Mouse (Mus musculus) left cerebral cortex, adult 18-20 months (tissue): ENCODE results near the gene Gpr19. TPM values are rescaled to one million over a fixed set of nuclear protein-coding genes. Genes with fewer than 3 reads are reported as not detected.
A peak's percentile ranks its signal among the peaks of the same experiment; 100 is the strongest.

Experiments
- DNase-seq, 2 experiments: peaks; one replicate each; pipeline ENCODE4 v3.0.0; 2021 to 2022; ENCODE audit warnings: low spot score in 2 of 2, mixed read lengths in 1 of 2
- long read RNA-seq, 2 experiments: library from polyadenylated mRNA; stranded (forward); transcript quantifications; one replicate each; pipeline ENCODE4 v2.0.0; 2021
- total RNA-seq, 2 experiments: library from RNA; stranded (reverse); gene quantifications; 2 replicates each; pipeline ENCODE4 v1.2.3; 2021

Gene Gpr19
- total RNA-seq = 10 to 100 TPM; 28.8 to 32.1 TPM
- long read RNA-seq, experiment 1, partial matches to known transcripts = 31 of 34 reads
- long read RNA-seq, experiment 1, other reads (novel, unspliced or antisense) = 2 of 34 reads
- long read RNA-seq, experiment 2, partial matches to known transcripts = 19 of 24 reads
- long read RNA-seq, experiment 2, other reads (novel, unspliced or antisense) = 2 of 24 reads

DNA sequence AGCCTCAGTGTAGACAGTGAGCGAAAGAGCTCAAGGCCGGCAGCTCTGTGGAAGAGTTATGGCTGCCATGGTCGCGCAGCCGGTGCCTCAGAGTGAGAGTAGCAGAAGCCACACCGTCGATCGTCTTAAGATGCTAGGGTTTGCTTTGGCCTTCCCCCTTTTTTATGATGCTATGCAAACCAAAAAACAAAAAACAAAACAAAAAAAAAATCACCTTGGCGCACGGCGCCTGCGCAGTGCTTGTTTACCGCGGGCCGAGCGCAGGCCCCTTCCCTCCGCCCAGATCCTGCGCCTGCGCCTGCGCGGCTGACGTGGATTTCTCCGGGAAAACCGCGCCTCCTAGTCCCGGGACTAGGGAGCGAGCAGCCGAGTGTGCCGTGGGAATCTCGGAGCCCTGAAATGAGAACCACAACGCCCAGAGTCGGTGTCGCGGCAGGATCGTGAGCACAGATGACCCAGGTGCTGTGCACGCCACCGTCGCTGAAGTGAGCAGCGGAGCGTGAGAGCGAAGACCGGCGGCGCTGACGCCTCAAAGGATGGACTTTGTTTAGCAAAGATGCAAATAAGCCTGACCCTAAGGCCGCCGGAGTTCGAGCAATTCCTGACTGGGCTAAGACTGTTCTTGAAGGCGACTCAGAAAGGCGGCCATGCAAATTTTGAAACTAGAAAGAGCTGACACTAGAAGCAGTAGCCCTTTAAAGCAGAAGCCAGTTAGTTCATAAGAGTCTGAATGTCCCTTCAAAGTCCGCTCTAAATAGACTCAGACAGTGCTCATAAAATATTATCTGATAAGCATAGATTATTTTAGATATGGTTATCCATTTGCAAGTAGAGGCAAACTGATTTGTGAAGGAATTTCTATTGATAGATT is at the start of gene Gpr19:
Gene Gpr19, minus strand, starts transcription at position 484 of the 871 bp plus-strand sequence.
- DNase-seq = peak; percentile 86 to 91

DNA sequence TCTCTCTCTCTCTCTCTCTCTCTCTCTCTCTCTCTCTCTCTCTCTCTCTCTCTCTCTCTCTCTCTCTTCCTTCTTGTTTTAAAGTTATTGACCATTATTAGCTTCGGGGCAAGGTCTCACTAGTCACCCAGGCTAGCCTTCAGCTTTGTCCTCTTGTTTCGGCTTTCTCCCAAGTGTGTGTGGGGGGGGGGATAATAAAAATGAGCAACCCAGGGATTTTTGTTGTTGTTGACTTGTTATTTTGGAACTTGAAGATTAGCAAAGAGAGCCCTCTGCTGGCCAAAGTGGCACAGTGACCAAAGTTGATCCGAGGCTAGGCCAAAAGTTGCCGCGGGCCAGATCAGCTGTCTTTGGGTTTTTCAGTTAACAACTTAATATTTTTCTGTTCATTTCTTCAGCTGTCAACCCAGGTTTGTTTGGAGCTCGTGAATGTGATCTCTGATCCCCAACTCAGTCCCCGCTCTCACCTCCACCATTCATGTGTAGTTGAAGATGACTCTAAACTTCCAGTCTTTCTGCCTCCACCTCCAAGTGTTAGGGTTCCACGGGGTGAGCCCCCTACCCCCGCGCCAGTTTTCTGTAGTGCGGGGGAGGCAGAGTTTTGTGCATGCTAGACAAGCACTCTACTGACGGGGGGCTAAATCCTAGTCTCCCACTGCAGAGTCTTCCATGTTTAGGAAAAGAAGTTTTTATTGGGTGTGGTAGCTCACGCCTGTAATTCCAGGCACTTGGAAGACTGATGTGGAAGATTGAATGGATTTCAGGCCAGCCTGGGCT is 49.1 kb upstream of the Gpr19 start:
- DNase-seq = peak; percentile 43 to 62

DNA sequence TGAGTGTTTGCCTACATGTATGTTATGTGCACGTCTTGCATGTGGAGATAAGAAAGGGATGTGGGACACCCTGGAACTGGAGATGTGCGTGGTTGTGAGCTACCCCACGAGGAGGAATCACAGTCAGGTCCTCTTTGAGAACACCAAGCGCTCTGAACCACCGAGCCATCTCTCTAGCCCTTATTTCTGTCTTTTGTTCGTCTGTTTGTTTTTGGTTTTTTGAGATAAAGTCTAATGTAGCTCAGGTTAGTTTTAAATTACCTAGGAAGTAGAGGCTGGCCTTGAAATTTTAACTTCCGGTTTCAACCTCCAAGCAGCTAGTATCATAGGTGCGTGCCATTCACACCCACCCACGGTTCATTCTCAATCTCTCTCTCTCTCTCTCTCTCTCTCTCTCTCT is 48.5 kb upstream of the Gpr19 start:
- DNase-seq = no peak

DNA sequence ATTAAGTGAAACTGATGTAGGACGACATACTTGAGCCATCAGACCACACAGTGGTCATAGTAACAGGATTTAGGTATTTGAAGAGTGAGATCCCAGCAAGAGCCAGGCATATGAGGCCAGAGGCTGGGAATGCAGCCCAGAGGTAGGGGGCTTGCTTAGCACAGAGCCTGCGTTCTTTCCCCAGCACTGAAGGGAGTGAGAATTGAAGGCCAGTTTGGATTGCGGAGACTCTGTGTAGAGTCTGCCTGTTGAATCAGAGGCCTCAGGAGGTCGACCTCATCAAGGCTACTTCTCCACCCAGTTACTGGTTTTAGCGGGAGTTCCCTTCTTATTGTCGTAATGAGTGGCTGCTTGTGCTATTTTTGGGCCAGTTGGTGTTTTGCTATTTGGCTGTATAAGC is 47.7 kb upstream of the Gpr19 start:
- DNase-seq = no peak

DNA sequence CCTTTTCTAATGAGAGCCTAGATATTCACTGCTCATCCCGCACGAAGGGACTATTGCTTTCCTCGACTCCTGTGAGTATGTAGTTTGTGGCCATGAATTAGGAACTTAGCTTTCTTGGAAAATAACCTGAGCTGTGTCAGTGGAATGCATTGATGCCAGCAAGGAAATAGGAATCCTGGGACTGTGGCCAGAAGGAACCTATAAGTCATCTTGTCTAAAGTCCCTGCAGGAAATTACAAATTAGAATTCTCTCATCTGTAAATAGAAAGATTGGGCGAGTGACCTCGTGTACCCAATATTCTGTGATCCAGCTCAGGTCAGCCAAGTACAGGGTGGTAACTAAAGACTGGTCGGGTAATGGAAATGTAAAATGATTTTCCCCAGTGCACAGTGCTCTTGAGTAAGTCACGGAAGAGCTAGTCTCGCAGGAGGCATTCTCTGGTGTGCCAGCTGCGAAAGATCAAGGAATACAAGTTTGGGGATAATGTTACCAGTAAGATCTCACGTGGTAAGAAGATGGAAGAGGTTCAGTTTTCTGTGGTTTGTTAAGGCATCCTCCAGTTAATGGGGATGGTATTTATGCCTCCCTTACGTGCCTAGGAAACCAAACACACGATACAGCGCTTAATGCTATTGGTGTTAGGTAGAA is 45.5 kb upstream of the Gpr19 start:
- DNase-seq = no peak

DNA sequence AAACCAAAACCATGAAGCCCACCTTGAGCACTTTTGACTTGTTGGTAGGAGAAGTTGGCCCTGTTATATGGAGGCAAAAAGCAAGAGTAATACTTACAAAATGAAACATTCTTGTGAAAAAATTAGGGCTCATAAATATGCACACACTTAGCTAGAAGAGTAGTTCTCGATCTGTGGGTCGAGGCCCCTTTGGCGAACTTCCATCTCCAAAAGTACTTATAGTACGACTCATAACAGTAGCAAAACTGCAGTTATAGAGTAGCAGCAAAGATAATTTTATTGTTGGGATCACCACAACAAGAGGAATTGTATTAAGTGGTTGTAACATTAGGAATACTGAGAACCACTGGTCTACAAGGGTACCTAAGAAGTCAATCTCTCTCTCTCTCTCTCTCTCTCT is 41.4 kb upstream of the Gpr19 start:
- no peak for DNase-seq

DNA sequence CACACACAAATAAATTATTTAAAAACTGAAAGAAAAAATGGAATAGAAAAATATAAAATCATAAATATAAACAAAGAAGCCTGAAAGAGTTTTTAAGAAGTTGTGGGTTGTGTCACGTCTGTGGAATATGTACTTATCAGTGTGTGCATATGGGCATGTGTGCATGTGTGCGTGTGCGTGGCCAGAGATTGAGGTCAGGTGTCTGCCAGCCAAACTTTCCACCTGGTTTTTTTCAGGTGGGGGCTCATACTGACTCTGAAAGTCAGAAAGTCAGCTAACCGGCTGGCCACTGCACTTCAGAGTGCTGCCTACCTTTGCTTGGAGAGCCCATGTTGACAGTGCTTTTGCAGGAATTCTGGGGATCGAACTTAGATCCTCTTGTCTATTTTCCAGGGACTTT is 35.9 kb upstream of the Gpr19 start:
- DNase-seq = no peak

DNA sequence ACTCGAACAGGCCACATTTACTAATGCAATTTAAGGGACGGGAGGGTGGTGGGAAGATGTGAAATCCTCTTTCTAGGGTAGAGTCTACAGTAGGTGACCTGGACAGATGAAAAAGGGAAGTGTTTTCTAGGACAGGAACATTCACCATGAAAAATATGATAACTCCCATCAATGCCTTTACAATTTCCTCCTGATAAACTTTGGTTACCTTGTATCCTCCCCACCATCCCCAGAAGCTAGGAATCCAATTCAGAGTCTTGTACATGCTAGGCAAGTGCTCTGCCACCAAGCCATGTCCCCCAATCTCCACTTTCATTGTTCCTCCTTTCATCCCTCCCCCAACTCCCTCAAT is 34.8 kb upstream of the Gpr19 start:
- DNase-seq = no peak

GRCm38 (mm10) chr6:134932486-134933206 is 34.3 kb upstream of the Gpr19 start:
- DNase-seq = no peak

- DNase-seq = no peak
These were observed 32.8 kb upstream of the Gpr19 start for GRCm38 (mm10) chr6:134931146-134931545.

- DNase-seq = no peak
These were observed 32.0 kb upstream of the Gpr19 start for GRCm38 (mm10) chr6:134930383-134930782.

- no peak for DNase-seq
These were observed 31.5 kb upstream of the Gpr19 start for GRCm38 (mm10) chr6:134929926-134930325.

DNA sequence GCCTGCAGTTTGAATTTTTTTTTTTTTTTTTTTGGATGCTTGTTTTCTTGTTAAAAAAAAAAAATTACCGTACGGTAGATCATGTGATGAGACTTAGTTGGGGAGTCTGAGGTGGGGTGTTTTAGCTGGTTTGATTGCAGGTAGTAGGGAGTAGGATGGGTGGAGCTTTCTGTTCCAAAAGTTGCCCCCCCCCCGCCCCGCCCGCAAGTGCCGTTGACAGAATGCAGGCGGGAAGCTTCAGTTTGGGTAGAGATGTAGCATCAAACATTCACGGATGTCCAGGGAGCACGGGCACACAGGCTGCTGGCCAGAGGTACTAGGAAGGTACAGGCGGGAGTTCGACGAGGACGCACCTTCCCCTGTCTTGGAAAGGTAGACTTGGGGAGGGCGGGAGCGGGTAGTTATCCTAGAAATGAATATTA is 30.5 kb upstream of the Gpr19 start:
- no peak for DNase-seq

DNA sequence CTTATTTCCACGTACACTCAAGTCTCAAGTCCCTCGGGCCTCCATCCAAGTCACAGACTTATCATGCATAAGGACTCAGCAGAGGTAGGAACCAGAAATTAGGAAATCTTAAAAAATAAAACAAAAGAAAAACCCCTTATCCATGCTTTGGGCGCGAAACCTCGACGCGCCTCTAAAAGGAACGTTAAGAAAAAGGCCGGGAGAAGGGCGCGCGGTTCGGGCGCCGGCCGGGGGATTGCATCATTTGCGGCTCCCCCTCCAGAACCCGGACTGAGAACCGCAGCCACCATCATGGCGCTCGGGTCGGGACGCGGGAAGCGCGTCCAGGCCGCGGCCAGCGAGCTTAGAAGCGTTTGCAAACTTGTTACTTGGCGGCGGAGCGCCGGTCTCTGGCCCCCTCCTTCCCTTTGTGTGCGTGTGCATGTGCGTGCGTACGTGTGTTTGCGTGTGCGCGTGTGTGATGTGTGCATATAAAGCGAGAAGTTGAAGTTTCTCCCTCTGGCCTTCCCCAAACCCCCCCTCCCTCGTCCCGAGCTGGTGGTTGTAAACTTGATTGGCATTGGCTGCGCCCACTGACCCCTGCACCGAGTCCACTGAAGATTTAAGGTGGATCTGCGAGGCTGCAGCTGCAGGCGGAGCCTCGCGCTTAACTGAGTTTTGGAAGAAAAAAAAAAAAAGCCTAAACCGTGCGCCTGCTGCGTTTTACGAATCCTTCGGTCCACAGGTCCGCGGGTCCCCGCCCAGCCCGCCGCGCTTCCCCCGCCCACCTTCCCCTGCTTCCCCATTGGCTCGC is 29.9 kb upstream of the Gpr19 start:
- DNase-seq = peak; percentile 35 to 44

- no peak for DNase-seq
These were observed 29.3 kb upstream of the Gpr19 start for GRCm38 (mm10) chr6:134927595-134928095.

GRCm38 (mm10) chr6:134926803-134927594 is 28.6 kb upstream of the Gpr19 start:
- peak; percentile 39 to 48 for DNase-seq

DNA sequence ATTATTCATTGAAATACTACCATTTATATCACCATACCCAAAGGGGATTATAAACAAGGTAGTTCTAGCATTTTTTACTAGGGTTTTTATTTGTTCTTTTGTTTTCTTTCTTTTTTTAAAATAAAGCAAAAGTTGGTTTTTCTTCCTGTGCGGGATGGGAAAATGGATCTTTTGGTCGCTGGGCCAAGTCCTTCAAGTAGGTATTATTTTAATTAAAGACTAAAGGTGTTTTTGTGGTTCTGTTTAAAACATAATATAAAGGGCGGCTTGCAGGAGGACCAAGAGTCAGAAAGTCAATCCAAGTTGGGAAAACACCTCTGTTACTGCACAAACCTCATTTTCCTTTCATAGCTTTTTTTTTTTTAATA is 27.9 kb upstream of the Gpr19 start:
- no peak for DNase-seq

DNA sequence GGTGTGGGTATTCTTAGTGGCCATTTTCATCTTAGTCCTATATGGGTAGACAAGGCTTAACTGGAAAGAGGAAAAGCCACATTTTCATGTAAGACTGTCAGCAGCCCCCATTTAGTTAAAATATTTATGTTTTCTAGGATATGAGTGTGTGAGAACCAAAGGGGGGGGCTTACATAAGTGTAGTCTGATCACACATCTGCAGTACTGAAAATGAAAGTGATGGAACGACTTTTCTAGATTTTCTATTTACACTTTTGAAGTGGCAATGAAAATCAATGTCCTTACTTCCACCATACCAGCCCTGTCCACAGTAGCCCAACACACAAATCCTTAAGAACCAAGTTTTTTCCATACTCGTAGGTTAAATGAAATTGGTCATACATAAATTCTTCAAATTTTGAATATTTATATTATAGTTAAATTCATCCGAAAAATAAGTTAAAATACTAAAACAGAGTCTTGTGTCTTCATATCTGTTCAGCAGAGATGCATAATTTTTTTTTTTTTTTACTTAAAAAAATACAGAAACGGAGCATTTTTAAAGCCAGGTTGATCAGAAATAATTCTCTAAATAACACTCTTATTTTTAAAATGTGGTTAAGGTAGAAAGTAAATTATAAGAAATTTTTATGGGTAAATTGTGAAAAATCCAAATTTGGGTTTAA is 27.4 kb upstream of the Gpr19 start:
- no peak for DNase-seq

DNA sequence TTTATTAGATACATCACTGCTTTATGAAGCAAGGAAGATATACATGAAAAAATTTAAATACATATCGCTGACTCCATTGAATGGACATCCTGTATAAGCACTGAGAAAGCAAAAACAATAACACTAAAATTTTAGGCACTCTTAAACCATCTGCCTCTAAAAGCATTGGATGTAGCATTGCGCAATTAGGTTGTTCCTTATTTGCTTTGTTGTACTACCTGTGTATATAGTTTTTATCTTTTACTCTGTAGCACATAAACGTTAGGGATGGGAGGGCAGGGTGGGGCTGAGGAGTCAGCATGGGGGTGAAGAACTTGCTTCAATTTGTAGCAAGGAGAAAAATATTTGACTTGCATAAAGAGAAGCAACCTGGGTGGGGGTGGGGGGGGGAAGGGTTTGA is 25.9 kb upstream of the Gpr19 start:
- DNase-seq = no peak
